Mouse (Mus musculus) cortical plate, adult 2 months (tissue): ENCODE measurements around the gene Rps15.

Source experiments
- CTCF ChIP-seq: fragments of 200-500 bp; IDR thresholded peaks from 2 replicates; pipeline ENCODE4 v1.5.1; 2011; ENCODE audit warnings: mild to moderate bottlenecking, control low read depth, low read length; ENCODE audit not compliant: insufficient read depth; ENCODE audit errors: extremely low read depth
- POLR2A ChIP-seq: fragments of 200-500 bp; IDR thresholded peaks from 2 replicates; pipeline ENCODE4 v1.6.1; 2011; ENCODE audit warnings: mild to moderate bottlenecking, low read length, control low read depth; ENCODE audit not compliant: insufficient read depth; ENCODE audit errors: extremely low read depth

- TF ChIP-seq POLR2A, result peak; percentile 60; the same call in 1 of the 2 replicates
- no peak for TF ChIP-seq CTCF
Observed at GRCm38 (mm10) chr10:80300672-80301181, 8.5 kb downstream of the Rps15 start.
